Mouse (Mus musculus) liver, embryonic 14.5 days (tissue): ENCODE results near the gene Ksr2. TPM values are rescaled to one million over a fixed set of nuclear protein-coding genes. Genes with fewer than 3 reads are reported as not detected.

Source experiments
- ATAC-seq: fragments of 200-750 bp; cut with Nextera tagmentation; 2 replicates; pipeline ENCODE4 v1.8.0; 2017; ENCODE audit warnings: moderate number of reproducible peaks, mild to moderate bottlenecking, moderate library complexity; ENCODE audit not compliant: insufficient read depth
- DNase-seq, 3 experiments: peaks; one replicate each; pipeline ENCODE4 v3.0.0-alpha.2; 2012 to 2013; ENCODE audit warnings: low read depth in 3 of 3, low spot score in 3 of 3
- H3K27ac ChIP-seq: fragments of 300-500 bp; sonication (generic); 2 replicates; pipeline ENCODE4 v1.5.1; 2014; ENCODE audit warnings: moderate library complexity, mild to moderate bottlenecking, control low read depth, inconsistent platforms
- H3K27me3 ChIP-seq: fragments of 300-500 bp; sonication (generic); 2 replicates; pipeline ENCODE4 v1.6.1; 2014; ENCODE audit warnings: mild to moderate bottlenecking, low read length, moderate library complexity; ENCODE audit not compliant: control insufficient read depth, insufficient read depth
- H3K36me3 ChIP-seq: fragments of 300-500 bp; sonication (generic); replicated peaks from 2 replicates; pipeline ENCODE4 v1.6.1; 2014; ENCODE audit warnings: low read depth; ENCODE audit not compliant: control insufficient read depth, insufficient read depth
- H3K4me1 ChIP-seq, 2 experiments: fragments of 200-500 bp in 1 of 2; fragments of 300-500 bp in 1 of 2; sonication (generic) in 1 of 2; replicated peaks; 2 replicates each; pipeline ENCODE4 v1.6.1; 2012 to 2014; ENCODE audit warnings: antibody characterized with exemption in 1 of 2, inconsistent platforms in 1 of 2, low read length in 1 of 2; ENCODE audit not compliant: control insufficient read depth in 2 of 2, insufficient read depth in 2 of 2
- H3K4me2 ChIP-seq: fragments of 300-500 bp; sonication (generic); 2 replicates; pipeline ENCODE4 v1.6.1; 2014; ENCODE audit warnings: low read depth, mild to moderate bottlenecking, control low read depth, moderate library complexity
- H3K4me3 ChIP-seq, 2 experiments: fragments of 200-500 bp in 1 of 2; fragments of 300-500 bp in 1 of 2; sonication (generic) in 1 of 2; 2 replicates each; pipeline ENCODE4 v1.5.1; 2012 to 2014; ENCODE audit warnings: low read depth in 2 of 2, low read length in 2 of 2, mild to moderate bottlenecking in 2 of 2, control low read depth in 1 of 2, inconsistent platforms in 1 of 2, moderate library complexity in 1 of 2; ENCODE audit not compliant: insufficient read depth in 1 of 2
- H3K9ac ChIP-seq: fragments of 300-500 bp; sonication (generic); replicated peaks from 2 replicates; pipeline ENCODE4 v1.6.1; 2014; ENCODE audit warnings: mild to moderate bottlenecking, control low read depth, moderate library complexity
- H3K9me3 ChIP-seq: fragments of 300-500 bp; sonication (generic); 2 replicates; pipeline ENCODE4 v1.6.1; 2016; ENCODE audit warnings: low read length, mixed read lengths; ENCODE audit not compliant: control insufficient read depth
- CTCF ChIP-seq: IDR thresholded peaks from 2 replicates; pipeline ENCODE4 v1.5.1; 2016; ENCODE audit warnings: antibody characterized with exemption, low read depth, control low read depth
- EP300 ChIP-seq: IDR thresholded peaks from 2 replicates; pipeline ENCODE4 v1.6.1; 2016; ENCODE audit warnings: antibody characterized with exemption, low read depth
- WGBS: fragments of 180-500 bp; shearing (Covaris S2); extraction: QIAGEN DNeasy Blood & Tissue Kit; methylation state at CpG from one replicate; pipeline ENCODE4 v1.1.7; 2014; ENCODE audit not compliant: insufficient replicate concordance; 5-methylcytosine and 5-hydroxymethylcytosine counted together
- polyA plus RNA-seq, 2 experiments: library from polyadenylated mRNA; depleted of rRNA in 1 of 2; stranded (reverse) in 1 of 2; unstranded in 1 of 2; fragments of >200 nt; fragmentation: Nextera tagmentation in 1 of 2; extraction: Ambion mirVana in 1 of 2; gene quantifications; 2 replicates each; pipeline versions ENCODE4 v1.2.1 to v1.2.3; 2012 to 2014

Ksr2 gene
- polyA plus RNA-seq, 2 experiments: 0.01 to 0.04 TPM

DNA sequence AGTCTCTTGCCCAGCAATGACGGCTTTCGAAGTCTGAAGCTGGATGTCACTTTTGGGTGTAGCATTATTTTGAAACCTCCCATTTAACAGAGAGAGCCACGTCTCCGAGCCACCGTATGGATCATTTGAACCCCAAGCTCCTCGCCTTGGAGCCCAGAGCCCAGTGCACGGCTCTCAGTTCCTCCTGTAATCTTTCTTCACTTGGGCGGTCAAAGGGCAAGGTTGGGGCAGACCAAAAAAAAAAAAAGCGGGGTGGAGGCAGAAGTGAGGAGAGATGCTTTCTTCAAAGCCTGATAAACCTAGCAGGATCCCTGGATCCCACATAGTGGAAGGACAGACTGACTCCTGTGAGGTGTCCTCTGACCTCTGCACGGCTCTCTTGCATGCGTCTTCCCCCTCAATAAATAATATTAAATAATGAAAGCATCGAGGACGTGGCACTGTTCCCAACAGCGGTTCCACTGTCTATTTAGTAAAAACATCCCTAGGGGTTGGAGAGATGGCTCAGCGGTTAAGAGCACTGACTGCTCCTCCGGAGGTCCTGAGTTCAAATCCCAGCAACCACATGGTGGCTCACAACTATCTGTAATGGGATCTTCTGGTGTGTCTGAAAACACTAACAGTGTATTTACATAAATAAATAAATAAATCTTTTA is 75.0 kb downstream of the Ksr2 start:
- no peak for ATAC-seq
- H3K27me3 ChIP-seq: no peaks in the 10 kb centered on the region

GRCm38 (mm10) chr5:117492933-117493863 is 79.4 kb downstream of the Ksr2 start:
- Histone ChIP-seq H3K4me2 (no peak overlapping the region), H3K27me3 (no peaks in the 10 kb centered on the region), H3K36me3 (no peaks in the 10 kb centered on the region), H3K9ac (no peak overlapping the region), H3K27ac (no peak overlapping the region), H3K4me1 (no peaks in the 10 kb centered on the region), H3K4me3 (no peak overlapping the region), H3K9me3 (no peaks in the 10 kb centered on the region)
- 15% methylated on average over 31 of the region's 31 CpGs for WGBS
- DNase-seq (no peak), ATAC-seq (no peak)
- TF ChIP-seq CTCF: no peak
- TF ChIP-seq EP300: no peak

More for the DNA sequence above, 75.0 kb downstream of the Ksr2 start:
- Histone ChIP-seq H3K4me2 (no peak overlapping the region), H3K27ac (no peak overlapping the region), H3K36me3 (no peaks in the 10 kb centered on the region), H3K9ac (no peak overlapping the region), H3K4me1 (no peaks in the 10 kb centered on the region), H3K9me3 (no peaks in the 10 kb centered on the region), H3K4me3 (no peak overlapping the region)
- WGBS: 72% methylated on average over 16 of the region's 16 CpGs
- TF ChIP-seq EP300 (no peak), CTCF (no peak)
- no peak for DNase-seq

- H3K4me2 ChIP-seq: no peak overlapping the region
- DNase-seq (peak in 1 of 3 experiments; percentile 19), ATAC-seq (no peak)
- H3K36me3 ChIP-seq: no peaks in the 10 kb centered on the region
- no peaks in the 10 kb centered on the region for H3K4me1 ChIP-seq
- 26% methylated on average over 7 of the region's 7 CpGs for WGBS
- no peak overlapping the region for H3K27ac ChIP-seq
- no peaks in the 10 kb centered on the region for H3K27me3 ChIP-seq
- H3K9ac ChIP-seq: no peak overlapping the region
- H3K9me3 ChIP-seq: no peaks in the 10 kb centered on the region
- TF ChIP-seq EP300 (no peak), CTCF (peak; percentile 80)
- no peak overlapping the region for H3K4me3 ChIP-seq
These were observed 80.1 kb downstream of the Ksr2 start for GRCm38 (mm10) chr5:117493947-117494346.

- ATAC-seq (no peak), DNase-seq (no peak)
- Histone ChIP-seq H3K27me3 (no peaks in the 10 kb centered on the region), H3K4me2 (no peak overlapping the region), H3K4me1 (no peaks in the 10 kb centered on the region), H3K27ac (no peak overlapping the region), H3K9ac (no peak overlapping the region), H3K4me3 (no peak overlapping the region), H3K9me3 (no peaks in the 10 kb centered on the region), H3K36me3 (no peaks in the 10 kb centered on the region)
- 45% methylated on average over 21 of the region's 21 CpGs for WGBS
- TF ChIP-seq CTCF (peak; percentile 85), EP300 (no peak)
These were observed 83.3 kb downstream of the Ksr2 start for GRCm38 (mm10) chr5:117497084-117497483.

DNA sequence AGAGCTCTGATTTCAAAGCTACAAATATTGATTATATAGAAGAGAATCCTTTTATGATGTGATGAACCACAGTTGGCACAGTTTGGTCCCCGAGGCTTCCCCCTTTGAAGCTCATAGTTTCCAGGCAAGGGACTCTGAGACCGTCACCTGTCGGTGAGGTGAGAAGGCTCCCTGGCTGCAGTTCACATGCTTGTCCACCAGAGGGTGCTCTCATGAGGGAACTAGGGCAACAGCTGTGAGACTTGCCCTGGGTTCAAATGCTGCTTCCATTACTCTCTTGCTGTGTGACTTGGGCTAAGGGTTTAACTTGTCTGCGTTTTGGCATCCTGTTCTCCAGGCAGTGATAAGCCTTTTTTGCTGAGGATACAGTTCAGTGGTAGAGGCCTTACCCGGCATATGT is 88.8 kb downstream of the Ksr2 start:
- H3K4me3 ChIP-seq: no peak overlapping the region
- H3K4me2 ChIP-seq: no peak overlapping the region
- no peak for DNase-seq
- H3K27me3 ChIP-seq: no peaks in the 10 kb centered on the region
- no peak overlapping the region for H3K27ac ChIP-seq
- no peaks in the 10 kb centered on the region for H3K9me3 ChIP-seq
- peak; percentile 93 for TF ChIP-seq CTCF
- TF ChIP-seq EP300: no peak
- no peaks in the 10 kb centered on the region for H3K36me3 ChIP-seq
- no peak for ATAC-seq
- 59% methylated on average over 5 of the region's 5 CpGs for WGBS
- no peaks in the 10 kb centered on the region for H3K4me1 ChIP-seq
- H3K9ac ChIP-seq: no peak overlapping the region
